Mouse (Mus musculus) ZHBTc4 (cell line): ENCODE measurements at regions not wholly inside any gene's neighbourhood (a gene's known extent, or its start where the extent isn't known, plus 50 kb on each side); places are given as distances from the start of the nearest gene placed in this dataset.

ENCODE experiments used
- DNase-seq: peaks from one replicate; pipeline ENCODE4 v3.0.0-alpha.2; 2011; ENCODE audit warnings: low read depth, low spot score

DNA sequence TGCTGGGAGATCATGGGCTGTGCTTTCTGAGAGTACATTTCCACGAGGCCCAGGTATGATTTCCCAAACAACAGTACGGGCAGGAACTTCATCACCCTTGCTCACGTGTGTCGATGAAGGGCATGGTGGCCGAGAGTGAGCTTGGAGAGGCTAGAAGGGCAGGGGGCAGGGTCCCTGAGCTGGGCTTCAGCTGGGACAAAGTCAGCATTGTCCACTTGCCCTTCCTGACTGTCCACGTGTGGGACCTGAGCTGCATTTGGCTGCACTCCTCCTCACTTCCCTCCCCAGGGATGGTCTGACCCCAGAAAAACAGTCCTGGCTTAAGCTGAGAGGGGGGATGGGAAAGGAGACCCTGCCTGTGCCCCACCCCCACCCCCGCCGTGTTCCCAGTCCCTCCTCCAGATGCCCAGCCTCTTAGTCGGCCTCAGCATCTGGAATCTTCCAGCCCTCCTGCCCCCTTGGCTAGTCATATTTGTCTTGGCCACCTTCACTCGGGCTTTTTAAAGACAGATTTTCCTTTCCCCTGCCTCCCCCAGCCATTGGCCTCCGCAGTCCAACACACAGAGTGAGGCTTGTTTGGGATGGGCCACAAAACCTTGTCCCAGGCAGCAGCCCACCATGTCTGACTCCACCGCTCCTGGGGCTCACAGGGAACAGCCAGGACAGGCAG lies 58.6 kb downstream of the Isg20 start:
- DNase-seq: no peak

DNA sequence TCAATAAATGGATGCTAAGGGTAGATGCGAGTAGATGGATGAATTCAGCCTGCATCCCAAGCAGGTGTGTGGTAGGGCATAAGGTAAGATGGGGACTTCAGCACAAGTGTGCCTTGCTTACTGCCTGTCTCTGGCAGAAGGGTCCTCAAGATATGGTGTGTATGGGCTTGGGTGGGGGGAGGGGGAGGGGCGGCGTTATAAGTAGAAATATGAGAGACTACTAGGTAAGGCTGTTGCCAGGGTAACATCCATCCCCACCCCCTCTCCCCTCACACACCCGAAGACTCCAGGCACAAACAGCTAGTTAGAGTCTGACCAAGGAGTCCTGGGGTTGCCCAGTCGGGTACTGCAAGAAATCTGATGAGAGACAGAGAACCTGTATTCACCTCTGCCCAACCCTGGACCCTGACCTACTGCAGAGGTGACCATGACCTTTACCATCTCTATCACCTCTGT lies 63.5 kb upstream of the Acan start:
- DNase-seq: no peak

DNA sequence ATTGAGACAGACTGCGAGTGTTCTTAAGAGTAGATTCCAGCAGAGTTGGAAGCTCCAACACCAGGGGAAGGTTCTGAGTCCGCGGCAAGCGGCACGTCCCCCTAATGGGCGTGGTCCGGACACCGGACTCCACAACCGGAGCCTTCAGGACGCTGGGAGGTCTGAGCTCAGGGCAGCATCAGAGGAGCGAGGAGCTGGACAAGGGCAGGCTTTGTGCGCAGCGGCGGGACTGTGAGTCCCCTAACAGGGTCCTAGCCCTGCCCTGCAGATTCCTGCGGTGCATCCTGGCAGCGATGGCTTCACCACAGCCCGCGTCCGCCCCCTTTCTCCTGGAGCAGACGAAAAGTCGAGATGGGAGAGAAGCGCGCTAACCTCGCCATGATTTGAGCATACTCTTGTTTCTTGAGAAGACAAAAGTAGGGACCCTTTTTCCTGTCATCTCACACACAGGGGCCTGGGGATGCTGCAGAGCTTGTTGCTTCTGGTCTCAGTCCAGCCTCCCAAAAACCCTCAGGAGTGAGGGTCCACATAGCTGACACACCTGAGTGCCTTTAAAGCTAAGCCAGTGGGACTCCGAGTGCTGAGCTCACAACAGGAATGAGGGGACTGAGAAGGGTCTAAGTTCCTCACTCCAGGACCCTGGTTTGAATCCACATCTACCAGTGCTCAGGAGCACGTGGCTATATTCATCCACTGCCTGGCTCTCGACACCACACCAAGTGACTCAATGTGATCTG lies 62.8 kb upstream of the Acan start:
- DNase-seq: peak; percentile 56

DNA sequence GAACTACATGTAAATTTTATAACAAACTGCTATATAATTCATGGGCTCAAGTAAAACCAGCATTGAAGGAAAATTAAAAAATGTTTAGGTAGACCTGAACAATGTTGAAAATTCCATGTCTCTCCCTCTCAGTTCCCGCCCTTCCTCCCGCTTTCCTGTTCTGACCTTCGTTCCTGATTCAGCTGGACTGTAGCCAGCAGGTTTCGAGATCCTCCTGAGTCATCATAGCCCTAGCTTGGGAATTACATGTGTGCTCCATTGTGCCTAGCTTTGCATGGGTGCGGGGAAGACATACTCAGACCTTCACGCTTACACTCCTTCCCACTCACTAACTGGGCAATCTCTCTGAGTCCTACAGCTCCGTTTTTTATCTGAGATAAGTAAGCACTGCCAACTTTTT lies 60.3 kb upstream of the Acan start:
- DNase-seq: no peak

DNA sequence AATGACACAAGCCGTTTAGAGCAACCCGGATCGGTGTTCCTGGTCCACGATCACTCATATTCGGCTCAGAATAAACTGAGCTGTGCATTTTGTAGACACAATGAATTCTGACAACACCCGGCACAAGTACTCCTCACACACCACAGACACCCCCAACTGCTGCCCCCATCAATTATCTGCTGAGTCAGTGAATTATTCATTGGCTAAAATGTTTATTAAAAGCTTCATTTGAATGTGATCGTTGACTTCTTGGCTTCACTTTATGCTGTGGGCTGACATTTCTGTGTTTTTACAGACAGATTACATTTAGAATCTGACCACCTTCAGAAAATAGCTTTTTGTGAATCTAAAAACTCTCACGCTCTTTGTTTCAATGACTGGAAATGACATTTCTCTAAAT lies 59.1 kb upstream of the Acan start:
- no peak for DNase-seq

DNA sequence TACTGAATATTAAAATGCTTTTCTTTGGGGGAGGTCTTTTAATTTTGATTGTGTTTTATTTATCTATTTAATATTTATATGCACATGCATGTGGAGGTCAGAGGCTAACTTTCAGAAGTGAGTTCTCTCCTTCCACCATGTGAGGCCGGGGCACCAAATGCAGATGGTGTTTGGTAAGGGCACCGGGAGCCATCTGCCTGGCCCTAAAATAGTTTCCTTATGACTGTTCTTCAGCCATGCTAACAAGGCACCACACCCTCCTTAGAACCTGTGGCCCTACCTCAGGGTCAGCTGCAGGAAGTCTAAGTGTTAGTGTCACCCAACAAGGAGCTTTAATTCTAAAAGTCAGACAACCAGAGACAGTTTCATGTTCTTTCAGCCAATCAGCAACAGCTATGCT lies 58.2 kb upstream of the Acan start:
- no peak for DNase-seq

DNA sequence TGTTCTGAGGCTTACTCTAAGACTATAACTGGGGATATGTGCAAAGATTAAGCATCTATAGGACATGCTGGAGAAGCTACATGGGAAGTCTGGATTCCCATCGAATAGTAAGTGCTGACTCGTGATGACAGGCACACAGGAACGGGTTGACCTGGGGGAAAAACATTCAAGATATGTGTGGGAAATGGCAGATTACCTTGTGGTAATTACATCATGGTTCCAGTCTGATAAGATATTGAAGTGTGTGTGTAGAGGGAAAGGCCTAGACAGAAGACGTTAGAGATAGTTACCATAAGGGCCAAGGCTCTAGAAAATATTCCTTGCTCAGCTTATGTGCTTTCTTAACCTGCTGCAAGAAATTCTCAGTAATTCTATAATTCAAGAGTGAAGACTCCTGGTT lies 57.5 kb upstream of the Acan start:
- no peak for DNase-seq
